Mouse (Mus musculus): Measurements from ENCODE around the gene Olfr1243. TPM values are rescaled to one million over a fixed set of nuclear protein-coding genes. Genes with fewer than 3 reads are reported as not detected.
"Not testable (repeated sequence)": the region's sequence is repeated elsewhere in the genome, so short reads cannot be mapped to it uniquely, and the experiment has no call there.

The Olfr1243 gene
- polyA plus RNA-seq (2012; rRNA removed), result not detected in 2 replicates

DNA sequence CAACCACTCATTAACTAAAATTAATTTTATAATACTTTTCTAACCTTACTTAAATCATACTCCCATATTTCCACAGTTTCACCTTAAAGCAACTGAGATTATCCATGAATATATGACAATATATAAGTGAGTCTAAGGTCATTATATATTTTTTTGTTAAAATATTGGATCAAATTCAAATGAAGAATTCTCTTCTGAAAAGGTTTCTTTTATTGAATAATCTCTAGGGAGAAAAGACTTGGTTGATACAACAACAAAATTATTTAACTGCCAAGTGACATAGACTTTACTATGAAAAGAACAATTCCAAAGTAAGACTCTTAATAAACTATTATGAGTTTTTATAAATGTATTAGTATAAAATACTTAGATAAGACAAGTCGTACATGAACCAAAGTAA, at the start of gene Olfr1243:
Gene Olfr1243 (minus strand): TSS at position 101 of the 400 bp plus-strand sequence.
- H3K4me3 ChIP-seq (ENCODE audit: insufficient read depth, low read depth, low read length), result no peak within 1 kb of the TSS
- DNase-seq, result no peak
- no peaks in the 10 kb centered on the region for H3K36me3 ChIP-seq (ENCODE audit: control insufficient read depth, insufficient read depth, low read length)
- no peak for TF ChIP-seq CTCF (conservative IDR thresholded peaks at IDR 0.05; ENCODE audit: insufficient read depth, insufficient read length, low read depth, low read length)
- WGBS, result 81% methylated on average over 1 of the region's 1 CpGs
- H3K27me3 ChIP-seq (replicated peaks; ENCODE audit: control insufficient read depth, insufficient read depth, low read length), result no peaks in the 10 kb centered on the region
- H3K27ac ChIP-seq (ENCODE audit: insufficient read depth, low read depth, low read length), result no peak within 1 kb of the TSS
- H3K4me1 ChIP-seq (ENCODE audit: control insufficient read depth, insufficient read depth, low read length), result no peaks in the 10 kb centered on the region

DNA sequence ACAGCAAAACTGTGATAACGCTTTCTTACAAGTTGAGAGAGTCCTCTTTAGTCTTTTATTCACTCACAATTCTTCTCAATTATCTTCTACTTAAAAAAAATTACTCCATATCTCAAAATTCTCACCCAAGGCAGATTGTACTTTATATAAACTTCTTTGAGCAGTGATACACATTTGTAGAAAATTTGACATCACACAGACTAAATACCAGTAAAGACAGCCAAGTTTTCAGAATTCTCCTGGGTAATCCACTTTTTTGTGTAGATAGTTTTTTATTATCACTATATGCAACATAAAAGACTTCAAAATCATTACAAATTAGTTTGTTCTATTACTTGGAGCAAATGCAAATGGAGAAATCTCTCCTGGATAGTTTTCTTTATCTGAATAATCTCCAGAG, 47.1 kb upstream of the Olfr1243 start, which contains the start of gene Olfr1245:
Gene Olfr1245 (minus strand): TSS at position 101 of the 400 bp plus-strand sequence.
- Histone ChIP-seq H3K27ac (ENCODE audit: insufficient read depth, low read depth, low read length) (no peak within 1 kb of the TSS), H3K4me3 (ENCODE audit: insufficient read depth, low read depth, low read length) (no peak within 1 kb of the TSS), H3K27me3 (replicated peaks; ENCODE audit: control insufficient read depth, insufficient read depth, low read length) (no peaks in the 10 kb centered on the region), H3K36me3 (ENCODE audit: control insufficient read depth, insufficient read depth, low read length) (no peaks in the 10 kb centered on the region), H3K4me1 (ENCODE audit: control insufficient read depth, insufficient read depth, low read length) (no peaks in the 10 kb centered on the region)
- no peak for DNase-seq
- no peak for TF ChIP-seq POLR2A (IDR thresholded peaks at IDR 0.05; ENCODE audit: low read depth, low read length)
- no peak for TF ChIP-seq CTCF (conservative IDR thresholded peaks at IDR 0.05; ENCODE audit: insufficient read depth, insufficient read length, low read depth, low read length)
- WGBS, result 81% methylated on average over 1 of the region's 1 CpGs

DNA sequence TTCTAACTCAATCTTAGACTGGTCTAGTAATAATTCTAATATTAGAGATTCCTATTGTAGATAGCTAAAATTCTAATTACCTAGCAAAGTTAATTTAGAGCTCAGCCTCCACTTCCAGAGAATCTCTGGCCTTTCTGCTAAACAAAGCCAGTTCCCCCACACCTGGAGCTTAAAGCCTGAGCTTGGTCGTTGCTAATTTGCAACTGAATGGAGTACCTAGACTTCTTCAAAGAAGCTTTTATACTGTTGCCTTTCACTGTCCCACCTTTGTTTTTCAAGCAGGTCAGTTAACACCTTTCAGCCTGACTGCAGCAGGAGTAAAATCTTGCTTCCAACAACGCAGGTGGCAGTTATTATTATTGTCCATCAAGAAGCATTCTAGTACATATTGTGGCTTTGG, 31.4 kb upstream of the Olfr1243 start:
- DNase-seq; H3K4me3 ChIP-seq (ENCODE audit: insufficient read depth, low read depth, low read length); H3K36me3 ChIP-seq (ENCODE audit: control insufficient read depth, insufficient read depth, low read length); H3K27ac ChIP-seq (ENCODE audit: insufficient read depth, low read depth, low read length); H3K4me1 ChIP-seq (ENCODE audit: control insufficient read depth, insufficient read depth, low read length); H3K27me3 ChIP-seq (replicated peaks; ENCODE audit: control insufficient read depth, insufficient read depth, low read length): not testable (repeated sequence)
- WGBS, result 52% methylated on average over 2 of the region's 2 CpGs

DNA sequence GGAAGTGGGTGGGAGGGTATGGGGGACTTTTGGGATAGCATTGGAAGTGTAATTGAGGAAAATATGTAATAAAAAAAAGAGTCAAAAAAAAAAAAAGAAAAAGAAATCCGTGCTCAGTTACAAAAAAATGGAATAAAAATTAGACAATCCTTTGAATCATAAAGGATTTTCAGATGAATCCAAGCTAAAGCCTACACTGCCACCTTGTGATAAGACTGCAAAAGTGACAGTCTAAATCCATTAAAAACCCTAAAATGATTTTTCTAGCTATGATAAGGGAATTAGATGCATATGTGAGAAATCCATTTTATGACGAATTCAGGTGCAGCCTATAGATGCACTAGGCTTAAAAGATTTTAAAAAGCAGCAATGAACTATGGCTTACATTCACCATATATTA, 13.2 kb upstream of the Olfr1243 start:
- H3K27me3 ChIP-seq (replicated peaks; ENCODE audit: control insufficient read depth, insufficient read depth, low read length), result no peaks in the 10 kb centered on the region
- no peak overlapping the region for H3K4me3 ChIP-seq (ENCODE audit: insufficient read depth, low read depth, low read length)
- no peaks in the 10 kb centered on the region for H3K36me3 ChIP-seq (ENCODE audit: control insufficient read depth, insufficient read depth, low read length)
- no peak for DNase-seq
- no peak for TF ChIP-seq CTCF (conservative IDR thresholded peaks at IDR 0.05; ENCODE audit: insufficient read depth, insufficient read length, low read depth, low read length)
- TF ChIP-seq POLR2A (IDR thresholded peaks at IDR 0.05; ENCODE audit: low read depth, low read length), result no peak
- H3K27ac ChIP-seq (ENCODE audit: insufficient read depth, low read depth, low read length), result no peak overlapping the region
- WGBS, result 52% methylated on average over 2 of the region's 2 CpGs
- H3K4me1 ChIP-seq (ENCODE audit: control insufficient read depth, insufficient read depth, low read length), result no peaks in the 10 kb centered on the region

DNA sequence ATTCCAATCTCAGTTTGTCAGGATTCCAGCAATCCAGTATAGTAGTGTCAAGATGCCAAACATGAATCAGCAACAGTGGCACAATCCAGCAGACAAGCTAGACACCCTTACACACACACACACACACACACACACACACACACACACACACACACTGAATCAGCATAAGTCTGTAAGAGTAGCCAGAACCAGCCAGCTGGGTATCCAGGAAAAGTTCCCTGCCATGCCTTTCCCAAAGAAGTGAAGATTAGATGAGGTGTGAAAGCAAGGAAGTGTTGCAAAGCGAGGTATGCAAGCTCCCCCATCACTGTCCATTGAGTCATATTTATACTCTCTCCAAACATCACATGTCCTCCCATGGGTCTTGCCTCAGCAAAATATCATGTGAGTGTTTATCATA, 8.6 kb upstream of the Olfr1243 start:
- 65% methylated on average over 1 of the region's 1 CpGs for WGBS
- H3K4me1 ChIP-seq (ENCODE audit: control insufficient read depth, insufficient read depth, low read length), result no peaks in the 10 kb centered on the region
- TF ChIP-seq POLR2A (IDR thresholded peaks at IDR 0.05; ENCODE audit: low read depth, low read length) (no peak), CTCF (conservative IDR thresholded peaks at IDR 0.05; ENCODE audit: insufficient read depth, insufficient read length, low read depth, low read length) (no peak)
- H3K36me3 ChIP-seq (ENCODE audit: control insufficient read depth, insufficient read depth, low read length), result no peaks in the 10 kb centered on the region
- no peak overlapping the region for H3K4me3 ChIP-seq (ENCODE audit: insufficient read depth, low read depth, low read length)
- no peak for DNase-seq
- no peaks in the 10 kb centered on the region for H3K27me3 ChIP-seq (replicated peaks; ENCODE audit: control insufficient read depth, insufficient read depth, low read length)
- H3K27ac ChIP-seq (ENCODE audit: insufficient read depth, low read depth, low read length), result no peak overlapping the region

DNA sequence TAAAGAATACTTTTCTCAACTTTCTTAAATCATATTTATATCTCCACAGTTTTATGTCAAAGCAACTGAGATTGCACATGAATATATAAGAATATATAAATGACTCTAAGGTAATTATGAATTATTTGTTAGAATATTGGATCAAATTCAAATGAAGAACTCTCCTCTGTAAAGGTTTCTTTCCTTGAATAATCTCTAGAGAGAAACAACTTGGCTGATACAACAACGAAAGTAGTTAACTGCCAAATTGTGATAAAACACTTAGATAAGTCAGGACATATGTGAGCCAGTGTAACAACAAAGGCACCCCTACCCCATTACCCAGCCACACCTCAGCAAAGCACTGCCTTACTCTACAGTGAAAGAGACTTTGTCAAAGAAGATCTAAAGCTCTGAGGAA, 33.1 kb downstream of the Olfr1243 start, which contains the start of gene Olfr1242:
Gene Olfr1242 (minus strand): TSS at position 101 of the 400 bp plus-strand sequence.
- 80% methylated on average over 1 of the region's 1 CpGs for WGBS
- Histone ChIP-seq H3K27me3 (replicated peaks; ENCODE audit: control insufficient read depth, insufficient read depth, low read length) (no peaks in the 10 kb centered on the region), H3K36me3 (ENCODE audit: control insufficient read depth, insufficient read depth, low read length) (no peaks in the 10 kb centered on the region), H3K27ac (ENCODE audit: insufficient read depth, low read depth, low read length) (no peak within 1 kb of the TSS), H3K4me3 (ENCODE audit: insufficient read depth, low read depth, low read length) (no peak within 1 kb of the TSS), H3K4me1 (ENCODE audit: control insufficient read depth, insufficient read depth, low read length) (no peaks in the 10 kb centered on the region)
- no peak for DNase-seq
- TF ChIP-seq CTCF (conservative IDR thresholded peaks at IDR 0.05; ENCODE audit: insufficient read depth, insufficient read length, low read depth, low read length) (no peak), POLR2A (IDR thresholded peaks at IDR 0.05; ENCODE audit: low read depth, low read length) (no peak)

DNA sequence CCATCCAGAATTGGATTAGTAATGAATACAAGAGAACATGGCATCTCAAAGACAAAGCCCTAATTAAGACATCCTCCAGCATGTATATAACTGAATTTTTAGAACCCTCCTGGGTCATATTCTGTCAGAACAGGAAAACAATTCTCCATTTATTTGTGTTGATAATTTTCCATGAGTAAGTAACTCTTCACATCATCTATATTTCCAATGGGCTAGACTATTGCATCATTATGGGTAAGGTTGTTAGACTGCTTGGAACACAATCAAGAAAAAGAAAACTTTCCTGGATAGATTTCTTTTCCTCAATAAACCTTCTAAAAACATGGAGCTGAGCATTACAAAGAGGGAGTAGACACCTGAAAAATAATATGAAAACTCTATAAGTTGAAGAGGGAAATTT, 44.3 kb downstream of the Olfr1243 start, which contains the start of gene Olfr1241:
Gene Olfr1241 (minus strand): TSS at position 101 of the 400 bp plus-strand sequence.
- TF ChIP-seq POLR2A (IDR thresholded peaks at IDR 0.05; ENCODE audit: low read depth, low read length), result no peak
- no peak for TF ChIP-seq CTCF (conservative IDR thresholded peaks at IDR 0.05; ENCODE audit: insufficient read depth, insufficient read length, low read depth, low read length)
- DNase-seq, result no peak
- no peaks in the 10 kb centered on the region for H3K27me3 ChIP-seq (replicated peaks; ENCODE audit: control insufficient read depth, insufficient read depth, low read length)

More for the DNA sequence above, 44.3 kb downstream of the Olfr1243 start, which contains the start of gene Olfr1241:
- Histone ChIP-seq H3K4me1 (ENCODE audit: control insufficient read depth, insufficient read depth, low read length) (no peaks in the 10 kb centered on the region), H3K4me3 (ENCODE audit: insufficient read depth, low read depth, low read length) (no peak within 1 kb of the TSS), H3K27ac (ENCODE audit: insufficient read depth, low read depth, low read length) (no peak within 1 kb of the TSS), H3K36me3 (ENCODE audit: control insufficient read depth, insufficient read depth, low read length) (no peaks in the 10 kb centered on the region)

Other genes starting within 250 kb of the Olfr1243 start
- not detected in 2 replicates for gene Olfr1229, start 243.5 kb downstream of the Olfr1243 start, polyA plus RNA-seq (2012; rRNA removed)
- not detected in 2 replicates for gene Olfr1230, start 234.2 kb downstream of the Olfr1243 start, polyA plus RNA-seq (2012; rRNA removed)
- not detected in 2 replicates for gene Olfr1231, start 224.4 kb downstream of the Olfr1243 start, polyA plus RNA-seq (2012; rRNA removed)
- gene Olfr1232, start 201.8 kb downstream of the Olfr1243 start, polyA plus RNA-seq (2012; rRNA removed), result not detected in 2 replicates
- gene Olfr1233, start 189.1 kb downstream of the Olfr1243 start, polyA plus RNA-seq (2012; rRNA removed), result not detected in 2 replicates
- gene Olfr1234, start 166.6 kb downstream of the Olfr1243 start, polyA plus RNA-seq (2012; rRNA removed), result not detected in 2 replicates
- gene Olfr1238, start 121.8 kb downstream of the Olfr1243 start, polyA plus RNA-seq (2012; rRNA removed), result not detected in 2 replicates
- not detected in 2 replicates for gene Olfr1239, start 111.1 kb downstream of the Olfr1243 start, polyA plus RNA-seq (2012; rRNA removed)
- not detected in 2 replicates for gene Olfr1240, start 88.5 kb downstream of the Olfr1243 start, polyA plus RNA-seq (2012; rRNA removed)
- gene Olfr1241, start 44.4 kb downstream of the Olfr1243 start, polyA plus RNA-seq (2012; rRNA removed), result not detected in 2 replicates
- not detected in 2 replicates for gene Olfr1242, start 33.2 kb downstream of the Olfr1243 start, polyA plus RNA-seq (2012; rRNA removed)
- not detected in 2 replicates for gene Olfr1245, start 47.0 kb upstream of the Olfr1243 start, polyA plus RNA-seq (2012; rRNA removed)
- gene Olfr1246, start 61.7 kb upstream of the Olfr1243 start, polyA plus RNA-seq (2012; rRNA removed), result not detected in 2 replicates
- not detected in 2 replicates for gene Olfr1247, start 82.6 kb upstream of the Olfr1243 start, polyA plus RNA-seq (2012; rRNA removed)
- gene Olfr1248, start 86.8 kb upstream of the Olfr1243 start, polyA plus RNA-seq (2012; rRNA removed), result not detected in 2 replicates
- gene Olfr1249, start 103.5 kb upstream of the Olfr1243 start, polyA plus RNA-seq (2012; rRNA removed), result not detected in 2 replicates
- gene Olfr1250, start 130.0 kb upstream of the Olfr1243 start, polyA plus RNA-seq (2012; rRNA removed), result not detected in 2 replicates
- not detected in 2 replicates for gene Olfr1251, start 140.4 kb upstream of the Olfr1243 start, polyA plus RNA-seq (2012; rRNA removed)
- not detected in 2 replicates for gene Olfr1252, start 193.5 kb upstream of the Olfr1243 start, polyA plus RNA-seq (2012; rRNA removed)
- gene Olfr1253, start 225.6 kb upstream of the Olfr1243 start, polyA plus RNA-seq (2012; rRNA removed), result not detected in 2 replicates